Mouse (Mus musculus): Measurements from ENCODE around the gene Fmod.

The Fmod gene

DNA sequence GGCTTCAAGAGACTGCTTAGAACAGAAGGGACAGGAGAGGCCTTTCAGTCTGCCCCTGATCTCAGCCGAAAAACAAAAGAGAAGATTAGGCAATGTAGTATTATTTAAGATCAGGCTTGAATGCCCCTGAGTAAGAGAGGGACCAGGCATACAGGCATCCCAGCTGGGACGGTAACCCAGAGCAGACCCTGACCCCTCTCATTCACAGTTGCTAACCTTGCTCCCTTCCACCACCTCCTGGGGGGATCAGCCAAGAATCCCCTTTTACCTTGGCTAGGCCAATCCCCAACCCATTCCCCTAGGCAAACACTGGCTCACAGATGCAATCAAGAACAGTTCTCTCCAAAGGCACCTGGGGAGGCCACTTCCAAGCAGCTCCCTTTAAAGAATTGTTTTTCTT, 39.7 kb downstream of the Fmod start:
- no peak for DNase-seq (ENCODE audit: low spot score in 2 of 2)

DNA sequence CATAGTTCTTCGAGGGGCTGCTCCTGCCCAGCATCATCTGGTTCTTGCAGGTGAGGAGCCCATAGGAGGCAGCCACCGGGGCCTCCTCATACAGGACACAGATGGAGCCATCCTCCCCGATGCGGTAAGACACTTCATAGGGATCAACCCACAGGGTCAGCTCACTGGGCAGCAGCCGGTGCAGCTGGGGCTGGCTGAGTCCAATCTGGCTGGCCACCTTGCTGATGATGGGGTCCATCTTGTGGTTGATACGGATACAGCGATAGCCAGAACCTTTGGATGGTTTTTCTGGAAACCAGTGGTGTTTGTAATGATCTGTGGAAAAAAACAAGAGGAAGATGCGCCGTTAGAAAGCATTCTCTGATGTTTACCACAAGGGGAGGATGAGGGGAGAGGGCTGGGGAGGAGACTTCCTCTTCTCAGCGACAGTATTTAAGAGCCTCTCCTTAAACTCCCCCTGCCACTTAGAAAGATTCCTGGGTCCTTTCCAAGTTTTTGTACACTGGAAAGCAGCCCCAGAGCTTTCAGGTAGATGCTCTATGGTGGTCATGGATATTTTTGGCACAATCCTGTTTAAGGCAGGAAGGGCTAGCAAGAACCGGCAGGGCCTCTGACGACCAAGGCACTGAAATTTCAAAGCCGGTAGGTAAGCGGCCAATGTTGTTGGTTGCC, 40.5 kb downstream of the Fmod start:
- no peak for DNase-seq (ENCODE audit: low spot score in 2 of 2)

DNA sequence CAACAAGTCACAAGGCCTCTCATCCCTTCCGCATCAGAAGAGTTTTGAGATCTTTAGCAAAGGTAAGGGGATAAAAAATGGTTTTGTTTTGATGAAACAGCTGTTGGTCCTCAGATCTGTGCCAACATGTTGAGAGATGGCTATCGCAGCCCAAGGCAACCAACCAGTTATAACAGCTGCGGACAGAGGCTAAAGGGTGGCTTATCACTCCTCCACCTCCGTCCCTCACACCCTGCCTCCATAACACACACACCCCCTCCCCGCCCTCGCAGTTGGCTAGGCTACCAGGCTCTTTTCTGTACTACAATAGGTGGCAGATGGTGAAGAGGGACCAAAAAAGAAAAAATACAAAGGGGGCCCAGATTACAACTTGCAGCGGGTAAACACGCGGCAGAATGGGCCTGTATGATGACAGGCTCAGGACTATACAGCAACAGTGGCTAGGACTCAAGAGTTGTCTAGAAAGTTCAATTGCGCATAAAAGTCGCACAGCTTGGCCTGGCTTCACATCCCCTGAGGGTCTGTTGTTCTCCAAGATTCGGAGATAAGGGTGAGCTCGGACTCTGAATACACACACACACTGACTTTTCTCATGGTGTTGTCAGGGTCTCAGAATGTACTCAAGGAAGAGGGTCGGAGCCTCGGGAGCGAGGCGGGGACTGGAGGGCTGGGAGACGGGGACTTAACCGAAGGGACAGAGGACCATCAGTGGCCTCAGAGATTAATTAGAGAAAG, 41.2 kb downstream of the Fmod start:
- no peak for DNase-seq (ENCODE audit: low spot score in 2 of 2)

DNA sequence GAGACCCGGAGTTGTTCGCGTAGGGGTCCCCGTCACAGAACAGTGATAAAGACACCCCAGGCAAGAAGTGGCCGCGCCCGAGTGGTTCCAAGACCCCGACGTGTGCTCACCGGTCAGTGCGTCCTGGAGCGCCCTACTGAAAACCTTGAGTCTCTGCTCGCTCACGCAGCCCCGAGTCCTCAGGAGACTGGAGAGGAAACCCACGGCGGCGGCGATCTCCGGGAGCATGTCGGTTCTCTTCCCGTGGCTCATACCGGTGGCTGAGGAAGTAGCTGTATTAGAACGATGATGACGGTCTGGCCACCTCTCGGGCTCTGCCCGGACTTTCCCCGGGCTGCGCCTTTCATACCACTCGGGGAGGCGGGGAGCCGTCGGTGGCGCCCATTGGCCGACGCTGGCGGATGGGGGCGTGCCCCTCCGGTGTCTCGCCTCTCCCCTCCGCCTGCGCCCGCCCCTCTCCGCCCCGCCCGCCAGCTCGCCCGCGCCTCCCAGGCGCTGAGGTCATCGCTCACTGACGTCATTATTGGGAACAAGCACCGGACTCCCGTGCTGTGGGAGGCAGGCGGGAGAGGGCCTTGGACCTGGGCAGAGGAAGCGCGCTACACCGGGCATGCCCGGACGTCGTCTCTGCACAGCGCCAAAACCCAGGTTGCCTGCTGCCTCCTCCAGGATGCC, 41.9 kb downstream of the Fmod start, which contains the start of gene Btg2:
Gene Btg2, minus strand, starts transcription at position 319 of the 675 bp plus-strand sequence.
- DNase-seq (ENCODE audit: low spot score in 2 of 2), result peak; percentile 91 to 95

DNA sequence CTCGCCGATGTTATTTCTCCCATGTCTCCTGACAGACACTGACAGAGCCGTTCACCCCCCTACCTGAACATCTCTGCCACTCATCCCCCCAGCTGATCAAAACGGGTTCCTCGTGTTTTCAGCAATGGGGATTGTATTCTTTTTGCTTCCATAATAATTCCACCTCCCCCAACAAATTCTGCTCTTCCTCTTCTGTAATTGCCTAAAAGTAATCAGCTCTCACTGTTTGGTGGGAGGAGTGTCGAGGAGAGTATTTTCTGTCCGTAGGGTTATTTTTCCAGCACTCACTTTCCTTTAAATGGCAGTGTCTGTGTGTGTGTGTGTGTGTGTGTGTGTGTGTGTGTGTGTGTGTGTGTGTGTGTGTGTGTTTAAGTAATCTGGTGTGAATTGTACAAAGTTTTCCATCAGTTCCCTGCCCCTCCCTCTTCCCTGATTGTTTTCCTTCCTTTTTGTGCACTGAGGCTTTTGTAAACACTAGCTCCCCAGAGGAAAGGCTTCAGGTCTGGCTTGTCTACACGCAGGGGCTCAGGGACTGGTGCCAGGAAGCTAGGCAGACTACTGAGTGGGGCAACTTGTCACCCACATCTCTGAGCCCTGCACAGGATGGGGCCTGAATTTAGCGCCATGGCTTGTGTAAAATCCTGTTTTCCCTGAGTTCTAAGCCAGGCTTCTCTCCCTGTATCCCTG, 42.6 kb downstream of the Fmod start:
- DNase-seq (ENCODE audit: low spot score in 2 of 2), result no peak

DNA sequence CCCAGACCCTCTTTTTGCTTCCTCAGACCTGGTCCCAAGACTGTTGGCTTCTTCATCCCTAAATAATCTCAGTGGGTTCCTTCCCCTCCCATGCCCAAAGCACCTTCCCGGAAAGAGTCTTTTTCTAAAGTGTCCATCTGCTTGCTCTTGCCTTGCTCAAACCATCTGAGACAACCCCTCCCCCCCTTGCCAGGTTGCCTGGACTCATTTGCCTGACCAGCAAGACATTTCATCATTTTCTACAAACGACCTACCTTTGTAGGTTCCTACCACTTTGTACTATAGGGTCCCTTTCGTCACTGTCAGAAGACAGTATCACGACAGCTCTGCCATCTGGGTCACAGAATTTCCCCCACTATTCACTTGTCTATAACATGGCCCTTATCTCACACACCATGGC, 43.4 kb downstream of the Fmod start:
- no peak for DNase-seq (ENCODE audit: low spot score in 2 of 2)

DNA sequence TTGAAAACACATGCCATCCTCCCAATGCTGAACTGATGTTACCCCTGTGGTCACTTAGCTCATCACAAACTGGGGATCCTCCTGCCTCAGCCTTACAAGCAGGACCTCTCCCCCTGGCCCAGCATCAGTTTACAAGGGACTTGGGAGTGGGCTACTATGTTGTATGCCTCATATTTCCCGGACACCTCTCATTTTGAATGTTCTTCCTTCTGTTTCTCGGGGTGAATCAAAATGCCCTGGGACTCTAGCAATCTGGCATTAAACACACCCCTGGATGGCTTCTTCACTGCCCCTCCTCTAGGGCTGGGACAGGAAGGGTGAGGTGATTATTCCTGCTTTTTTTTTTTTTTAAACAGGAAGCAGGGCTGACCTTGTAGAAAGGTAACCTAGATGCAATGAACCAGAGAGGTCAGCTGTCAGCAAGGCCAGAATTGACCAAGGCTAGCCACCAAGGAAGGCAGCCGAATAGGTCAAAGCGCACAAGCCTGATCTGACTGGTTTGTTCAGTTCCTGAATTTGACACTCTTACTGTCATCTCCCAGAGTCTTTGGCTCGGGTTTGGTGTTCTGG, 43.9 kb downstream of the Fmod start:
- no peak for DNase-seq (ENCODE audit: low spot score in 2 of 2)

DNA sequence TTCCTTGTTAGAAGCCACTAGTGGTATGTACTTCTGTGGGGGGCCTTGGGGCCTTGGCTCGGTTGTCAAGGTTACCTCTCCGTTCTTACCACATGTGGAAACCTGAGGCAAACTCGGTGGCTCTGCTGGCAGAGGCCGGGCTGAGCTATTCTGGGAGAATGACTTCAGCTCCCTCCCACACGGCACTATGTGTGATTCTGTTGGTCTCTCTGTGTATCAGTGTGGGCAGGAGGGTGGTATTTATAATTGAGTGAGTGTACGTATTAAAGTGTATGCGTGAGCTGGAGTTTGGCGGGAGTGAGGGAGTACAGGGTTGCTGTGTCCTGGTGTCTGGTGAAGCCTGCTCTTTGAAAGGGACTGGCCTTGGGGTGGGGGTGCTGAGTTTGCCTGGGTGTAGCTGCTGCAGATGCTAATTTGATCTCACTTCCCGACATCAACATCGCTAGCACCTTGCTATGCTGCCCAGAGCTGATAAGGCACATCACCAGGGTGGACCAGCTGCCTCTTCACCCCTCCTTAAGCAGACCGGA, 46.0 kb downstream of the Fmod start:
- no peak for DNase-seq (ENCODE audit: low spot score in 2 of 2)

DNA sequence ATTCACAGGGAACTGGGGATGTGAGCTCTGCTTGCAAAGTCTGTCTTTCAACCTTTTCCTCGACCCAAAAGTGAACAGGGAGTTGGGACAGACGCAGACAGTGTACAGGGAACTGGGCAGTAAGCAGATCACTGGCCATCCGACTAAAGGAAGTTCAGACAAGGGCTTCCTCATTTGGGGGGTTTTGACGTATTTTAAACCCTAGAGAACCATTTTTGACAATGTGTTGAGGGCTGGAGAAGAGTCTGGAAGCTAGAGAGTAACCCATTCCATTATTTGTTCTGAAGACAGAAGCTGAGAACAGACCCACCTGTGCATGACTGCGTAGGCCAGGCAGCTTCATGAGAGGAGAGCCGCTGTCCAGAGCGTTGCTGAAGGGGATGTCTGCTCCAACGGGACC, 46.6 kb downstream of the Fmod start:
- no peak for DNase-seq (ENCODE audit: low spot score in 2 of 2)

DNA sequence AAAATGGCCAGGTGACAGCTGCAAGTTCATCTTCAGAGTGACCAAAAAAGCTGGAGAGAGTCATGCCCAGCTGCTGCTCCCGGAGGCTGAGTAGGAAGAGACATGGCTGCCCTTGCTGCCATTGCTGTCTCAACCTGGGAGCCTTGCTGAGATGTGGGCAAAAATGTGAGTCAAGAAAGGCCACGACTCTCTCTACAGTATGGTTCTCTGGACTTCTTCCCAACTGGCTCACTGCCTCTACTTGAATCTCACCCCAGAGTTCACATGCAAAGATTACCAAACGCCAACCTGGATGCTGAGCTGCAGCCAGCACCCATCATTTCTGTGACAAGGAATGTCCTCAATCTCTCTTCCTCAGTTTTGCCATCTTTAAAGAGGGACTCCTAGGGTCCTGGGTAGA, 47.1 kb downstream of the Fmod start:
- DNase-seq (ENCODE audit: low spot score in 2 of 2), result no peak

DNA sequence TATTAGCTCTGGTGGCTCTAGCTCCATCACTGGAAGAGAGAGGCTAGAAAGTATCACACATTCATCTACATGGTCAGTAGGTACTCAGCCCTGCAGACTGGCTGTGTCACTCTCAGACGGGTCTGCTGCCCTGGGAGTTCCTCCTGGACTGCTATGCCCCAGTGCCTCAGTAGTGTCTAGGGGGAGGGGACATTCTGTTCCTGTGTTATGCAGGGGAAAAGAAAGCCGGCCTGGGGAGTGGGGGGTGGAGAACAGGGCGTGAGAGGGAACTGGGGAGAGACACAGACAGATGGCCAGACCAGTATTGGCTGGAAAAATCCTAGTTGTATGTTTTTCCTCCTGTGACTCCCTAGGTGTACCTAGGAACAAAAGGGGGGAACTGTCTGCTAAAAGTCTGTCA, 49.0 kb downstream of the Fmod start:
- no peak for DNase-seq (ENCODE audit: low spot score in 2 of 2)

DNA sequence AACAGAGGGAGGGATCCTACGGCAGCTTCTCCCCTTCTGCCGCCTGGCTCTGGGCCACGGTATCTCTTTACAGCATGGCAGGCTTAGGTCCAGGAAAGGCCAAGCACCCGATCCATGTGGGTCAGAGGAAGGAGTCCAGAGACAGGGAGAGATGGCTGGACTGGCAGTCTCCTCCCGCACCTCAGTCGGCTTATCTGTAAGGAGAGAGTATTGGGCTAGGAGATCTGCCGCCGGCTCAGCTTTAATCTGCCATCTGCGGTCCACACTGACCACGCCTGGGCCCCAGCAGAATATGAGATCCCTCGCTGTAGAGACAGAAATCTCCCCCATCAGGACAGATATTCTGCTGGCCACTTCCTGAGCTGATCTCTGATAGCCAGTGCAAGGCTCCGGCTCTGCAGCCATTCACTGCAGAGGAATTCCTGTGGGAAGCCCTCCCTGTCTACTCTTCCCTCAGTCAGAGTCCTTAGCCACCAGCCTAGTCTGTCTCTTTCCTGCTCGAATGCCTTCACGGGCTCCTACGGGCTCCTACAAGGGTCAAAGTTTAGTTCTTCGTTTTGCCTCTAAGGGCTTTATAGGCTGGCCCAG, 49.9 kb downstream of the Fmod start:
- no peak for DNase-seq (ENCODE audit: low spot score in 2 of 2)

DNA sequence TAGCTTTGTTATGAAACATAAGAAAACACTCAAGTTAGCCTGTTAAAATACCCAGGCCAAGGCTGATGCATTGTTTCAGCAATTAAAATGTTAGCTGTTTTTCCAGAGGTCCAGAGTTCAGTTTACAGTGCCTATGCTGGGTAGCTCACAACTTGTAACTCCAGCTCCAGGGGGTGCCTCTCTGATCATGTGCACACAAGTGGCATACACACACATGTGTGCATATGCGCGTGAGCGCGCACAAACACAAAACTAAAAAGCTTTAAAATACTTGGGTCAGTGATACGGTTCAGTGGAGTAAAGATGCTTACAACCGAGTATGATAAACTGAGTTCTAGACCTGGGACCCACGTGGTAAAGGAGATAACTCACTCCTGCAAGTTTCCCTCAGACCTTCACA, 52.0 kb downstream of the Fmod start:
- DNase-seq (ENCODE audit: low spot score in 2 of 2), result no peak

DNA sequence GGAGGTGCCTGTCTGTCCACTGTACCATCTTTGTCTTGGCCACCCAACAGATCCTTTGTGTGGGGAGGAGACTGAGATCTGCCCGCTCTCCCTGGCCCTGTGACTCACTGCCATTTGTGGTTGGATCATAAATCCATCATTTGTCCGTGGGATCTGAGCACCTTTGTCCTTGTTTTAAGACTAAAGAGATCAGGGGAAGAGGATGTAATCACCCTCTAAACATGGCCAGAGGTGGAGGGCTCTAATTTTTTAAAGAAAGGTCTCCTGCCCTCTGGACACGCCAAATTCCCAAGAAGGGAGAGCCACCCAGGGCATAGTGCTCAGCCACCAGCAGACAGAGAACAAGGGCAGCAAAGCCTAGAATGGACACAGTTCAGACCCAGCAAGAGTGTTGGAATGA, 54.8 kb downstream of the Fmod start:
- DNase-seq (ENCODE audit: low spot score in 2 of 2), result no peak

DNA sequence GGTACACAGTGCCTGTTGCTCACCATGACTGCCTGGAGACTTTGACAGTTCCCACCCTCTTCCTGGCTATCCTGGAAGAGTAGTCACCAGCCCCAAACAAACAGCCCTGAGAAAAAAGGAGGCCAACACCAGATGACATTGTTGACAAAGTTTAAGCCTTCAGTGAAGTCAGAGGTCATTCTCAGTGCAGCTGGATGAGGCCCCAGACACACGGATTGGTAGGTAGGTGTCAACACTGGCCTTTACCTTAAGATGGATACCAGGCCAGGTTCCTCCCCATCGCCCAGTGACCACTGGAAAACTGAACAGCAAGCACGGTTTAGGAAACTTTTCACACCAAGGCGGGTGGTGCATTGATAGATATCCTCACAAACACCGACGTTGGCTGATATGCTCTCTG, 55.3 kb downstream of the Fmod start:
- no peak for DNase-seq (ENCODE audit: low spot score in 2 of 2)

DNA sequence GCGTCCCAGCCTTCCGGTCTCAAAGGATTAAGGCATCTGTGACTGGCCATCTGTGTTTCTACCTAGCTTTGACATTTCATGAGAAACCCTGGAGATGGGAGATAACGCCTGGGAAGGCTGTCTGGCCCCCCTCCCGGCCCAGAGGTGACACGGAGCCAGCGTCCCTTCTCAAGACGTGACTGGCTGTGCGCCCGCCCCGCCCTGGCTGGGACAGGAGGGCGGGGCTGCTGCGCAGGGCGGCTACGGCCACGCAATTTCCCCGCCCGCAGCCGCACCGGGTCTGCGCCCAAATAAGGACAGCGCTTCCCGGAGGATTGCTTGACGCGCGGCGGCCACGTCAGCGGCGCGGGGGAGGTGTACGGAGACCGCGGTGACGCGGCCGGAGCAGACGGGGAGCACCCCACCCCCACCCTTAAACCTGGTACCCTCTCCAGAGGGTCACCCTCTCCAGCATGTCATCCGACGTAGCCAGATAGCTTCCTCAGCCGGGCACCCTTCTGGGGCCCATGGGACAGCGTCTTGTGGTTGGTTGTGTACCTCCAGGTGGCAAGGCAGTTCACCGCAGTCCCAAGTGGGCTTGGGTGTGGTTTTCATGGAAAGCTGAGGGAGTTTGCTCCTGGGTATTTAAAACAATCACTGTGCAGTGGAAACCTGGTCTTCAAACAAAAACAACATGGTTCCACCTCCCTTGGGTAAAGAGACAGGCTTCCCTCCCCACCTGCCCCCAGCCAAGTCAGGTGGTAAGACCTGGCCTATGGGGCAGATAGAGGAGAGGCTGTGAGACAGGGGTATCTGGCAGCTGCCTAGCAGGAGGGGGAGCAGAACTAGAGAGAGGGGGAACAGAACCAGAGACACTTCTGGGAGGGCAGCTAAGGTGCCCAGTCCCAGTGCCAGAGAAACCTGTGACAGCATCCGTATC, 56.1 kb downstream of the Fmod start:
- peak; percentile 53 to 70 for DNase-seq (ENCODE audit: low spot score in 2 of 2)

DNA sequence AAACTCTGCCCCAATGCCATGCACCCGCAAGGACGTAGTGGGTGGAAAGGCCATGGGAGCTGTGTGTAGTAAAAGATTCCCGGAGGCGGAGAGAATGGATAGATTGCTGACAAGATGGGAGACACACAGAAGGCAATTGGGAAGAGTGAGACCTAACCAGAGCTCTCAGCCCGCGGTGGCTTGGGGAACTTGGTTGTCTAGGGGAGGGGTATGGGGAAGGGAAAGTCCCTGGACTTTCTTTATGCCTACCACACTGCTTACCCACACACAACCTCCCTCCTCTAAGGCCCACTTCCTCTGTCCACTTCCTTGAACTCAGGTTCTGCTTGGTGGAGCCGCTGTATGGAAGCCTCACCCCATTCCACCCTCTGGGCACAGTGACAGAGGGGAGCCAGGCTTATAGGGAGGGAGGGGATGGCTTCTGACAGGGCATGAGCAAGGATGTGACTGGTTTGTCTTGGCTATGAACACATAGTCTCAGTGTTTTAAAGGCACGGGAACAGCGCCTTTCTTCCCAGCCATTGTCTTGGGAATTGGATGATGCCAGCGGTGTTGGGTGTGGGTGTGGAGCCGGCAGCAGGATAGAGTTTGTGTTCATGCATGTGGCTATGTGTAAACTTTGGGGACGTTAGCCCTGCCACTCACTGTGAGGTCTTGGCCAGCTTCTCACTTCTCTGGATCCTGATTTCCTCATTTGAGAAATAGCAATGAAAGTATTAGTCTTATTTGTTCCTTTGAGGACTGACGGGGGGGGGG, 56.9 kb downstream of the Fmod start:
- no peak for DNase-seq (ENCODE audit: low spot score in 2 of 2)

DNA sequence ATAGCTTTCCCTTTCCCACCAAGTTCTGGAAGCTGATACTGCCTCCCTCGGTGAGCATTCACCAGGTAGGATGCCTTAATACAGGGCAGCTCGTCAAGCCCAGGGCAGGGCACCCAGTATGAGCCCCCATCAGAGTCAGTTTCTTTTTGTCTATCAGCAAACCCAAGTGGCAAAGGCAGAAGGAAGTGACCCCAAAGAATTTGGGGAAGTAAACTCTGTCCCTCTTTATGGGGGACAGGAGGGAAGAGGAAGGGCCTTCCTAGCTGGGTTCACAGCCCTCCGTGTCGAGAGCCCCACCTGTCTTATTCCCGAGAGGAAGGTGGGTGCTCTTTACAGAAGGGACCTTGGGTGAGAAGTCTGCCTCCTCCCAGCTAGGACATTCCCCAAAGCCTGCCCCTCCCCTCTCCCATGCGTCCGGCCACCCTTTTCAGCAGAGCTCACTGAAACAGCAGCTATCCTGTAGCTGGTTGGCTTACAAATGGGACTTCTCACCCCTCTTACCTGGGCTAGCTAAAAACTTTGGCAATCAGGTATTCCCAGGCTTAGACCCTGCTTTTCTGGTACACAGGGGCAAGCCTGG, 58.1 kb downstream of the Fmod start:
- no peak for DNase-seq (ENCODE audit: low spot score in 2 of 2)

DNA sequence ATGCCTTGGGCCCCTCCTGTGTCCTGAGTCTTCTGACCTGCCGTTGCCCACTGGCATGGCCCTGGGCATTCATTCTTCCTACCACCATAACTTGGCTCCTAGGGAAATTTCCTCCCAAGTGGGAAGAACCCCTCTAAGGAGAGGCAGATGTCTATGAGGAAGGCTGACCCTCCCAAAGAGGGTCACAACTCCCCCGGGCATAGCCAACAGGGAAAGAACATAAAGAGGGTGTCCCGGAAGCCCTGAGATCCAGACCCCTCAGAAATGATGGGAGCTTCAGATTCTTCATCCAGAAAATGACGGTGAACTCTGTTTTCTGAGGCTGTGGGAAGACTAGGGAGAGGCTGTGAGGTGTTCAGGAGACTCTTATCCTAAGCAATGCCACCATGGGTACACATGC, 58.7 kb downstream of the Fmod start:
- DNase-seq (ENCODE audit: low spot score in 2 of 2), result no peak
